Mouse (Mus musculus): ENCODE measurements around the gene Gm20388. TPM values are rescaled to one million over a fixed set of nuclear protein-coding genes. Genes with fewer than 3 reads are reported as not detected.
"Not testable (repeated sequence)": the region's sequence is repeated elsewhere in the genome, so short reads cannot be mapped to it uniquely, and the experiment has no call there.

The Gm20388 gene
- total RNA-seq, 1 experiment from 2014 or later, result 10.0 TPM

DNA sequence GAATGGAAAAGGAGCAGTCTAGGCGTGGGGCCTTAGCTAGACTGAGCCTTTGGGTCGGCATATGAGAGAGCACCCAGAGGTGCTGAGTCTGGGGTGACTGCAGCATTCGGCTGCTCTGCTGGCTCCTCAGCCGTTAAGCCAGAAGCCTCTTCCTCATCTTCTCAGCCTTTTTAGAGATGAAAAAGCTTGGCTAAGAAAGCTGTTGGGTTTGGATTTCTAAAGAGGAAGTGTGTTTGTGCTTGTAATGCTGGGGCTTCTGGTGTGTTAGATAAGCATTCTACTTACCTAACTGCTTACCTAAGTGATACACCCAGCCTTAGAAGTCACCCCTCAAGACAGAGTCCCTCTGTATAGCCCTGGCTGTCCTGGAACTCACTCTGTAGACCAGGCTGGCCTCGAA, 3540.1 kb downstream of the Gm20388 start:
- ATAC-seq (replicated peaks; ENCODE audit: insufficient number of reproducible peaks, low FRiP score, low TSS enrichment, poor library complexity, severe bottlenecking), result no peak

DNA sequence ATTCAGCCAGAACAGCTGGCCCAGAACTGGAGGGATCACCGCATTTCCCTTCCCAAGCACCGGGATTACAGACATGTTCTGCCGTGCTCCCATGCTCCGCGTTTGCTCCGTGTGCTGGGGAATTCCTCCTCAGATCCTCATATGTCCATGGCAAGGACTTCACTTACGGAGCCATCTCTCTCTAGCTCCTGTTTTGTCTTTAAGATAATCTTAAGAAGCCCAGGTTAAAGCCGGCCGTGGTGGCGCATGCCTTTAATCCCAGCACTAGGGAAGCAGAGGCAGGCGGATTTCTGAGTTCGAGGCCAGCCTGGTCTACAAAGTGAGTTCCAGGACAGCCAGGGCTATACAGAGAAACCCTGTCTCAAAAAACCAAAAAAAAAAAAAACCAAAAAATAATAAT, 3541.1 kb downstream of the Gm20388 start:
- not testable (repeated sequence) for ATAC-seq (replicated peaks; ENCODE audit: insufficient number of reproducible peaks, low FRiP score, low TSS enrichment, poor library complexity, severe bottlenecking)

DNA sequence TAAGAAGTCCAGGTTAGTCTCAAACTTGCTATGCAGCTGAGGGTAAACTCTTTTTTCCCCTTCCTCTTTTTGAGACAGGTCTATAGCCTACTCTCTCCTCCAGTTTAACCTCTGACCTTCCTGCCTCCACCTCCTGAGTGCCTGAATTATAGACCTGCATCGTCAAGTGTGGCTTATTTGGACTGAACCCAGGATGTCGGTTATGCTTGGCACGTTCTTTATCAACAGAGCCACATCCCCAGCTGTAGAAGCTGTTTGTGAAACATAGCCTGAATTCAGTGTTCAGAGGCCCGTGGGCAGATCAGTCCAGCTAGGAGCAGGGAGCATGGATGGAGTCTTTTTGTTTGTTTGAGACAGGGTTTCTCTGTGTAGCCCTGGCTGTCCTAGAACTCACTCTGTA, 3541.5 kb downstream of the Gm20388 start:
- ATAC-seq (replicated peaks; ENCODE audit: insufficient number of reproducible peaks, low FRiP score, low TSS enrichment, poor library complexity, severe bottlenecking), result no peak

DNA sequence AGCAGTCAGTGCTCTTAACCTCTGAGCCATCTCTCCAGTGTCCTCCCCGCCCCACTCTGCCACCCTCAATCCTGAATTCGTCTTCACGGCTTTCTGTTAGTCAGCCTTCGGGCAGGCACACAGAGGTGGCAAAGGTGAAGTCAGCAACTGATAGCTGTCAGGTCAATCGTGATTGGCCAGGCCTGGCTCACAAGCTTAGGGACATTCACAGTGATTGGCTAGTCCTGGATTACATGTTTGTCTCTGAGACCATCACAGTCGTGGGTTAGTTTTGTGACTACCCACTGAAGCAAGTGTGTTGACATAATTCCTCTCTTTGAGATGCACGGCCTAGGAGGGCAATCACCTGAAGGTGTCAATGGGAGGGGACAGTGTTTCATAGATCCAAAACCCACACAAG, 3542.7 kb downstream of the Gm20388 start:
- ATAC-seq (replicated peaks; ENCODE audit: insufficient number of reproducible peaks, low FRiP score, low TSS enrichment, poor library complexity, severe bottlenecking), result no peak

DNA sequence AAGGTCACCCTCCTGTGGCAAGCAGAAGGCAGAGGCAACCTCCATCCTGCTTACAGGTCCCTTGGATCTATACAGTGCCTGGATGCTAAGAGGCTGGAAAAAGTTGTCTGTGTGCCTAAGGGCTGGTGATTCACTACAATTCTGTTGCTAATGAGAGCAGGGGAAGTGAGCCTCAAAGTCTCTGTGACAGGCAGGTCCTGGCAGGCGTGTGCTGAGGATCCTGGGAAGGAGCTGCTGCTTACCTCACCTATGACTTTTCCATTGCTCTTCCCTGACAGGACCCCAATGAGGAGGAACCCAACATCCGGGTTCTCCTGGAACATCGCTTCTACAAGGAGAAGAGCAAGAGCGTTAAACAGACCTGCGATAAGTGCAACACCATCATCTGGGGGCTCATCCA, 3543.3 kb downstream of the Gm20388 start:
- no peak for ATAC-seq (replicated peaks; ENCODE audit: insufficient number of reproducible peaks, low FRiP score, low TSS enrichment, poor library complexity, severe bottlenecking)

DNA sequence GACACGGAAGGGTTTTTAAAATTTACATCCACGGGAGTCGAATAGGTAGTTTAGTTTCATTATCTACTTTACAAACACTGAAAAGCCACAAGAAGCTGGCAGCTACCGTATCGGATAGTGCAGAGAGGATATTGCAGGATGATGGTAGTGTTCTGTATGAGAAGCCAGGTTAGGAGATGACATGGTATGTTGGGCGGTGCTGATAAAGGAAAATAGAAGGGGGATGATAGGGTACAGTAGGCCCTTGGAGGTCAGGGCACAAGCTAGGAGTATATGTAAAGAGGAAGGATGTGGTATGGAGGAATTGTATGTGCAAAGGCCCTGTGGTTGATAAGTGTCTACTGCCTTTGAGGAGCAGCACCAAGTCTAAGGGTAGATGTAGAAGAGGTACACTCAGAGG, 3543.9 kb downstream of the Gm20388 start:
- ATAC-seq (replicated peaks; ENCODE audit: insufficient number of reproducible peaks, low FRiP score, low TSS enrichment, poor library complexity, severe bottlenecking), result no peak

DNA sequence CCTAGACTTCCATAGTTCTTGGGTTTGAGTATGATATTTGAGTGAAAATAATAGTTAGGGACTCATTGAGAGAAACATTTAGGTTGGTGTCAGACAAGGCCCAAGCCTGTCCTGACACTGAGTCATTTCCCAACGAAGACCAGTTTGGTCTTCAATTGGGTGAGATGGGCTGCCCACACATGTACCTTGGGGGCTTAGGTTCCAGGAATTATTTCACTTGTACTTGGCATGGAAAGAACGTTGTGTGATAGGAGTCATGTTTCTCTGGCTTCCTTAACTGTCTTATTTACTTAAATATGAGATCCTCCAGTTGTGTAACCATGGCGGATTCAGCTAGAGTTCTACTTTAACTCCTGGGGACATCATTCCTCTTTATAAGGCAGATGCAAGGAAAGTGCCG, 3553.0 kb downstream of the Gm20388 start:
- no peak for ATAC-seq (replicated peaks; ENCODE audit: insufficient number of reproducible peaks, low FRiP score, low TSS enrichment, poor library complexity, severe bottlenecking)

DNA sequence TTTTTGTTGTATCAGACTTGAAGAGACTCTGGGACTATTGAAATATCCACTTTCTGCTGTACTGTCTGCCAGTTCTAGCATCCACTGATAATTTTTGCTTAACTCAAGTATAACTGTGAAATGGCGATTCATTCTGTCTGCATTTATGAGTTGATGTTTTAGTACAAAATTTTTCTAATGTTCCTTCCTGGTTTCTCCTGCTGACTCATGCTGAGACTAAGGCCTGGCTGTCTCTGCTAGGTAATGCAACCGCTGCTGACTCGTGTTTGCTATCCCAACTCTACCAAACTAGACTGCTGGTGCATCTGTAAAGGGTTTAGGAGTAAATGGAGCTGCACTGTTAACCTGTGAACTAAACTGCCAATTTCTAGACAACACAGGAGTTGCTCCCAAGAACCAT, 3556.8 kb downstream of the Gm20388 start:
- ATAC-seq (replicated peaks; ENCODE audit: insufficient number of reproducible peaks, low FRiP score, low TSS enrichment, poor library complexity, severe bottlenecking), result no peak

DNA sequence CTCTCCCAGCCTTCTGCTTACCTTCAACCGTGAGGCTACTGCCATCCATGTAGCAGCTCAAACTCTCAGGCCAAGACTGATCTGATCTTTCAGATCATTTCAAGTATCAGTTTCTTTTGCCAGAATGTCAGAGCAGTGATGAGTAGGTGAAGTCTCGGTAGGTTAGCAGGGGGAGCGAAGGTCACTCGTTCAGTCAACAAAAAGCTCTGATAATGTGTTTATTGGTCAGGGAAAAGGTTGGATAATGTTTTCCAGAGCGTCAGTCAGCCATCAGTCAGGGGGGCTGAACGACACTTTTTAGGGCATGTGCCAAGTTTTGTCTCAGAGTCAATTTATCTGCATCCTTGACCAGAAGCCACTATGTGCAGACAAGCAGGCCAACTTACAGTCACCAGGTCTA, 3562.3 kb downstream of the Gm20388 start:
- ATAC-seq (replicated peaks; ENCODE audit: insufficient number of reproducible peaks, low FRiP score, low TSS enrichment, poor library complexity, severe bottlenecking), result not testable (repeated sequence)

DNA sequence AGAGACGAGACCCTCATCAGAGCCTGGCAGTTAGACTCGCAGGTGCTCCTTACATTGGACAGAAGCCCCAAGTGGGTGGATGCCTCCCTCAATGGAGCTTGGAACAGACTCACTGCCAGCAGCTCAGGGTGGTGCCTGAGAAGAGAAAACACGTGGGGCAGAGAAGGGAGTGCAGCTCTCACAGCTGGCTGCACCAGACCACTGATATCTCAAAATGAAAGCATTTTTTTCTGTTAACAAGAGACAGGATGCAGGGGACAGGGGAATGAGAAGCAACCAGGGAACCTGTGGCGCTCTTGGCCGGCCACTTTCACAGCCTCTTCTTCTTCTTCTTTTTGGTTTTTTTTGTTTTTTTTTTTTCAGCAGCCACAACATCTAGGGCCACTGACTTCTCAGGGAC, 3563.9 kb downstream of the Gm20388 start:
- ATAC-seq (replicated peaks; ENCODE audit: insufficient number of reproducible peaks, low FRiP score, low TSS enrichment, poor library complexity, severe bottlenecking), result not testable (repeated sequence)

DNA sequence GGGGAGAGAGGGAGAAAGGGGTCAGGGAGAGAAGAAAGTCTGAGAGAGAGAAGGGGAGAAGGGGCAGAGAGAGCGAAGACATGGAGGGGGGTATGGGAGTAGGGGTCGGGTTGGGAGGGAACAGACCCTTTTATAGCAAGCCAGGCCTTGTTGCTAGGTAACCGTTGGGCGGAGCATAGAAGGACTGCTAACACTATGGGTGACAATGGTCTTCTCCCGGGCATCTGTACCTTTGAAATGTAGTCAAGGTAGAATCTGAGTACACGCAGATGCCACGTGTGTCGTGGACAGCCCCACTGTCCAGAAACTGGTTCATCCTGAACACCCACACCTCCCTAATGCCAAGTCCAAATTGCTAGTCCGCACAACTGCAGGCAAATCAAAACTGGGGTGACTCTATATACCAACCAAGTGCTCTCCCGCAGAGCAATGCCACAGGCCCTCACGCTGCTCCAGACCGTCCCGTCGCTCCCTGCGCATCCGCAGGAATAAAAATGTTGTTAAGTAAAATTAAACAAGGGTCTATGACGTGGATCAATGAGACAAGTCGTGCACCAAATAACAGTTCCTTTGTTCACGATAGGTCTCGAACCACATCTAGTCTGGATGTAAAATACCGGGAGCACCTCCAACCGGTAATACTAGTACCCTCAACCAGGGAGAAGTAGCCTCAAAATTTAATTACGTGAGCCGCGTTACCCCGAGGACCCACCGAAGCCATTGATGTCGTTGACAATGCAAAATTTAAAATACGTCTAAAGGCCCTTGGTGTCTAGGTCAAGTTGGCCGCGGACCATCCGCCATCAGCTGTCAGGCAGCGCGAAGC, 3566.5 kb downstream of the Gm20388 start:
- no peak for ATAC-seq (replicated peaks; ENCODE audit: insufficient number of reproducible peaks, low FRiP score, low TSS enrichment, poor library complexity, severe bottlenecking)

DNA sequence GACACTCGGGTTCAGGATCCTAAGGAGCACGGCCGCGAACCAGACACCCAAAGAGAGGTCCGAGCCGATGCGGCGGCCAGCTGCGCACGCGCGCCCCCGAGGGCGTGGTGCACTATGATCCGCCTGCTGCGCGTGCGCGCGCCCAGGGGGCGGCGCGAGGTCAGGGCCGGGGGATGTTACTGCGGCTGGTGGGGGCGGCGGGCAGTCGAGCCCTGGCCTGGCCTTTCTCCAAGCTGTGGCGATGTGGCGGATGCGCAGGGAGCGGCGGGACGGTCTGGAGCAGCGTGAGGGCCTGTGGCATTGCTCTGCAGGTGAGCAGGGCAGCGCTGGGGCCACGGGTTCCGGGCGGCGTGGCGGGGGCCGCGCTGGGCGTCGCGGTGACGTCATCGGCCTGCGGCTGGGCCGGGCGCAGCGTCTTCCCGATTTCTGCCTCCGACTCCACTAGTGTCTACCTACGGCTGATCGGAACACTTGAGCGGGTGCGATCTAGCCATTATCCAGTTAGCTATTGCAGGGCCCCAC, 3567.2 kb downstream of the Gm20388 start, which contains the start of gene Afg3l1:
TSS of gene Afg3l1 (plus strand) at position 167 of the 522 bp plus-strand sequence.
- peak; percentile 61 for ATAC-seq (replicated peaks; ENCODE audit: insufficient number of reproducible peaks, low FRiP score, low TSS enrichment, poor library complexity, severe bottlenecking)

DNA sequence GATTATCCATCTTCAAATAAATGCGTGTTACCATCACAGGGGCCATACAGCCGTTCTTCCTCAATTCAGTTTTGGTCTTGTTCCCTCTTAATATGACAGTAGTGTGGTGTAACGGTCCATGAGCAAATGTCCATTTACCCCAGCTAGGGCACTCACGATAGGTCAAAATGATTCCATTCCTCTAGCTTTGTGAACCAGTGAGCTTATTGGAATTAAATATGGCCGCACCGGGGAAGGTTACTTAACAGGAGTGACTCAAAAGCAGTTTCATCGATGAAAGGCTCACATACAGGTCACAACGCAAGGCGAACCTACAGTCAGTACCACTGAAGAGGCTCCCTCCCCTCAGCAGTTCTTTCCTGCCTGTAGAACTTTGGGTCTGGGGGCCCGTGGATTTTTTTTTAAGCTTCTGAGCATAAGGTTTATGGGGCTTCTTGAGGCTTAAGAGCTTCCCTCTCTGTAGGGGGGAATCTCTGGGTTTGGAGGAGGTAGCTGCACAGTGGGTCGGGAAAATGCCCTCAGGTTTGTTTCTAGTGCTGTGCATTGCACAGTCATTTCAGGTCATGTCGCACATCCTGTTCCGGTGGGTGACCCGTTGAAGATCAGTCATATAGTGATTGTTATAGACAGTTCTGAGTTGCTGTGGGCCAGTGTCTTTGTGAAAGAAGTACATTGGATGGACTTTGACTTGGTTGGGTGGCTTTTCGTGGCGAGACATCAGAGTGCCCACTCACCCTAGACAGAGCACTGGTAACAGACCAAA, 3568.0 kb downstream of the Gm20388 start:
- peak; percentile 57 for ATAC-seq (replicated peaks; ENCODE audit: insufficient number of reproducible peaks, low FRiP score, low TSS enrichment, poor library complexity, severe bottlenecking)

DNA sequence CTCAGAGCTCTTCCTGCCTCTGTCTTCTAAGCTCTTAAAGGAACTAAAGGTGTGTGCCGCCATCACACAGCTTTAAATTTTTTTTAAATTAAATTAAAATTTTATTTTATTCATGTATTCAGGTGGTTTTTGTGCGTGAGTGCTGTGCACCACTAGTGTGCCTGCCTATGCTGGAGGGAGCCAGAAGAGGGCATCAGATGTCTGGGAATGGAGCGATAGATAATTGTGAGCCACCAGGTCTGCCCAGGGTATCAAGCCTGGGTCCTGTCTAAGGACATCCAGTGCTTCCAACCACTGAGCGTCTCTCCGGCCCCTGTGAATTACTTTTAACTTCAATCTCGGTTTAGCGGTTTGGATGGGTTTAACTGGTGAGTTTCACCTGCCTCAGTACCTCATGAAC, 3572.0 kb downstream of the Gm20388 start:
- ATAC-seq (replicated peaks; ENCODE audit: insufficient number of reproducible peaks, low FRiP score, low TSS enrichment, poor library complexity, severe bottlenecking), result no peak

DNA sequence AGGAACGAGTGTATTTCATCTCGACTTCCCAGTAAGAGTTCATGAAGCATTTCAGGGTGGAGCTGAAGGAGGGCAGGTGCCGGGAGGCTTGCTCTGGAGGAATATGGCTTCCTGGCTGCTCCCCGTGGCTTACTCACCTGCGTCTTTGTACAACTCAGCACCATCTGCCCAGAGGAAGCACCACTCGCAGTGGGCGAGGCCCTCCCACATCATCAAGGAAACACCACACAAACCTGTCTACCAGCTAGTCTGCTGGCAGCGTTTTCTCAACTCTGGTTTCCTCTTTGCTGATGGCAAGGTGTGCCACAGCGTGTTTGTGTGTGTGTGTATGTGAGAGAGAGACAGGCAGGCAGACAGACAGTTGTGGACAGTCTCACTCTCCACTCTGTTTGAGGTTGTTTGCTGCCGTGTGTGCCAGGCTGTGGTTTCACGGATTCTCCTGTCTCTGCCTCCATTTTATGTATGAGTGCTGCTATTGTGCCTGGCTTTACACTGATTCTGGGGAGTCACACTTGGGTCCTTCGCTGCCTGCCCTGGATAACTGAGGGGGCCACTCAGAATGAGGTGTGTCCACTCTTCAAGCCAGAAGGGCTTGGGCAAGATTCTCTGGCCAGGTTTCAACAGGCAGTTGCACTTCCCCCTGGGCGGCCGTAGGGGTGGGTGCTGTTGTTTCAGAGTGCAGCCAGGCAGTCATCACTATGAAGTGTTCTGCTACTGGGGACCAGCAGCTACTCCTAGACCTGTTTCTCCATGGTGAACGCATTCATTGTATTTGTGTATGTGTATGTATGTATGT, 3580.8 kb downstream of the Gm20388 start:
- ATAC-seq (replicated peaks; ENCODE audit: insufficient number of reproducible peaks, low FRiP score, low TSS enrichment, poor library complexity, severe bottlenecking), result no peak

DNA sequence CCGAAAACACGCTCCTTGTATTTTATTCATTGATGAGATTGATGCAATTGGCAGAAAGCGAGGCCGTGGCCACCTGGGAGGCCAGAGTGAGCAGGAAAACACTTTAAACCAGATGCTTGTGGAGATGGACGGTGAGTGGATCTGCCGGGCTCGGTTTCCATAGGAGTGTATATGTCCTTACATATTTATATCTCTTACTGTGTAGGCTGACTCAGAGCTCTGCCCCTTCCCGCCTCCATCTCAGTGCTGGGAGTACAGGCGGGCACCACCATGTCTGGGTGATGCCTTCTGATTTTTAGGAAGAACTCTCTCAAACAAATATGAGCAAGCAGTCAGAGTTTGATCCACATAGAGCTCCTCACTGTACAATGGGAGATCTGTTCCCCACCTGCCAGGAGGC, 3582.3 kb downstream of the Gm20388 start:
- ATAC-seq (replicated peaks; ENCODE audit: insufficient number of reproducible peaks, low FRiP score, low TSS enrichment, poor library complexity, severe bottlenecking), result no peak

DNA sequence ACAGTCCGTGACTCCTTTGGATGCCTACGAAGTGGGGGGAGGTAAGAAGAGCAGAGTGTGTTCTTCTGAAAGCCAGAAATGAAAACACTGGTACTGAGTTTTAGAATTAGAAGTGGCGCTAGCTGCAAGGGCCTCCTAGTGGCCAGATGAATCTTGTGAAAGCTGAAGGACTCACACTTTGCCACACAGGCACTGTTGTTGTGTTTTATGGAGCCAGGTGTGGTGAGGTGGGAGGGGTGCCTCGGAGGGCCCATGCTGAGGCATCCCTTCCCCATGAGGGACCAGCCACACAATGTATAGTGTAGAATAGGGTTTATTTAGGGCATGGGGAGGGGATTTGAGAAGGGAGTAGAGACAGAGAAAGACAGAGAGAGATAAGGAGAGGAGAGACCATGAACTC, 3587.1 kb downstream of the Gm20388 start:
- ATAC-seq (replicated peaks; ENCODE audit: insufficient number of reproducible peaks, low FRiP score, low TSS enrichment, poor library complexity, severe bottlenecking), result no peak

DNA sequence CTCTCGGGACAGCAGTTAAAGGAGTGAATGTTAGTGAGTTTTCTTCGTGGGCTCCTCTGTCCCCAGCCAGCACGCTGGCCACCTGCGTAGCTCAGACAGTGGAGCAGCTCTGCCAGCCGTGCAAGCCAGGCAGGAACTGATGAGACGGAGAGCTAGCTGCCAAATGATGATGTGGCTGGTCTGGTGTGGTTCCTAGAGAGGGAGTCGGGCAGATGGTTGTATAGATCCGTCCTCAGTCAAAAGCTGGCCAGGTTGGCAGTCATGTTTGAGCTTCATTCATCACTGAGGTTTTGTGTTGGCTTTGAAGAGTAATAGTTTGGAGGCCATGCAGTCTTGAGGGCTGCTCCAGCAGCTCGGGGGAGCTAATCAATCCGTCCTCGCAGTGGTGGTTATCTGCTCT, 3588.3 kb downstream of the Gm20388 start:
- ATAC-seq (replicated peaks; ENCODE audit: insufficient number of reproducible peaks, low FRiP score, low TSS enrichment, poor library complexity, severe bottlenecking), result no peak

DNA sequence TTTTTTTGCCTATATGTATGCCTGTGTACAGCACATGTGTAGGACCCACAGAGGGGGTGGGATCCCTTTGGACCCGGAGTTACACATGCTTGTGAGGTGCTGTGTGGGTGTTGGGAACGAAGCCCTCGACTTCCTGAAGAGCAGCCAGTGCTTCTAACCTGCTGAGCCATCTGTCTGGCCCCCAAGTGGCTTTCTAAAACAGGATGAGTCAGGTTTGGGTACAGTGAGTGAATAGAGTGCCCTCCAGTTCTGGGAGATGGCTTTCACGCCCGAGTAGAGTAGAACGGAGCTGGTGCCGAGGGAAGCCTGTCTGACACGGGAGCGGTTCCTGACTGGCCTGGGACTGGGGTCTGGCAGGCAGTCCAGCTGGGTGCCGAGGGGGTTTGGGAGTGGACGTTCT, 3588.9 kb downstream of the Gm20388 start:
- no peak; the same call in 1 of the 2 replicates for ATAC-seq (replicated peaks; ENCODE audit: insufficient number of reproducible peaks, low FRiP score, low TSS enrichment, poor library complexity, severe bottlenecking)

Data from monocyte, adult 5-6 weeks (primary cell).